Mouse (Mus musculus) megakaryocyte, embryonic 14.5 days (primary cell): ENCODE data around the gene 4930524J08Rik.

ENCODE experiments used
- FLI1 ChIP-seq: IDR thresholded peaks from 2 replicates; pipeline ENCODE4 v1.6.1; 2012; ENCODE audit warnings: low read length, inconsistent platforms, mixed read lengths
- GATA1 ChIP-seq: IDR thresholded peaks from 3 replicates; pipeline ENCODE4 v1.6.1; 2012; ENCODE audit warnings: mixed read lengths, low read length, inconsistent platforms, borderline replicate concordance

- TF ChIP-seq GATA1 (no peak), FLI1 (no peak)
Measured at GRCm38 (mm10) chr5:99941273-99941672, 37.6 kb upstream of the 4930524J08Rik start.
